In genomic region chr5:24387264-24388241, GRCm38 (mm10) we compare ENCODE assay signal across 9 mouse cellular contexts. TPM values are rescaled to one million over a fixed set of nuclear protein-coding genes. Genes with fewer than 3 reads are reported as not detected.
DNase-seq lines count a peak whose midpoint lies in the region; ATAC-seq and TF ChIP-seq lines count a peak whose summit lies in the region.
"Had no signal": no experiment of that assay in that cellular context is flagged by ENCODE, and none has a peak within 500 bp of the region (broad histone marks: within the 10 kb centered on the region; RNA-seq: fewer than 3 reads in every experiment).

No protein-coding gene starts in this region.

- no peaks in the 10 kb centered on the region for H3K36me3 ChIP-seq in hindbrain, postnatal 0 days (ENCODE audit: insufficient read depth, low read length)

- no peaks in the 10 kb centered on the region for H3K9me3 ChIP-seq in hindbrain, postnatal 0 days (ENCODE audit: low read length)

- H3K4me1 ChIP-seq in hindbrain, postnatal 0 days (ENCODE audit: insufficient read depth, low read length), result peaks cover 24% of the 10 kb centered on the region

- H3K27ac ChIP-seq in hindbrain, postnatal 0 days, result peak overlapping the region; percentile 51; the same call in 1 of the 2 replicates
- H3K27ac ChIP-seq in left cerebral cortex, adult 2 months, result no peak overlapping the region

- H3K9ac ChIP-seq in hindbrain, postnatal 0 days (replicated peaks; ENCODE audit: low read length), result peak overlapping the region; percentile 60

- intact Hi-C loops in left cerebral cortex, adult 2 months (cut with DNase I), result loop anchor here (5.0 kb wide), 1 partner anchor 220 kb away; no protein-coding TSS in a partner anchor

- WGBS in hindbrain, postnatal 0 days, result 2% methylated on average over 73 of the region's 73 CpGs

- peak; percentile 78 for DNase-seq in R1 (ENCODE audit: low read depth, low spot score)
- DNase-seq in cerebellum, adult 9-10 months, result peak; percentile 48
- peak; percentile 58 to 77 for DNase-seq in frontal cortex, postnatal 36 days (ENCODE audit: low spot score in 2 of 2)
- DNase-seq in hindbrain, postnatal 0 days (ENCODE audit: low spot score), result peak; percentile 87
- DNase-seq in left cerebral cortex, adult 2 months (ENCODE audit: extremely low spot score in 1 of 2, low spot score in 2 of 2), result peak; percentile 59 to 68
- DNase-seq in lung, postnatal 25 days (ENCODE audit: low spot score), result peak; percentile 47
- peak; percentile 65 for DNase-seq in right cerebral cortex, postnatal 25 days
- no peak for DNase-seq in spleen, postnatal 36 days (ENCODE audit: low spot score in 2 of 2)

- H3K27me3 ChIP-seq in hindbrain, postnatal 0 days (ENCODE audit: insufficient read depth, low read length), result no peaks in the 10 kb centered on the region

- H3K4me3 ChIP-seq in hindbrain, postnatal 0 days (ENCODE audit: low read length), result peak overlapping the region; percentile 47
- peak overlapping the region; percentile 52 for H3K4me3 ChIP-seq in left cerebral cortex, adult 2 months

- peak; percentile 55 for ATAC-seq in hindbrain, postnatal 0 days

- peak overlapping the region; percentile 97 for H3K4me2 ChIP-seq in hindbrain, postnatal 0 days (ENCODE audit: low read depth, low read length)

- TF ChIP-seq CTCF in hindbrain, postnatal 0 days (IDR thresholded peaks at IDR 0.05; ENCODE audit: low read depth), result peak; percentile 65
- peak; percentile 28 for TF ChIP-seq CTCF in left cerebral cortex, adult 2 months (IDR thresholded peaks at IDR 0.05)

RNA-seq across cellular contexts. Expression of gene Atg9b, which starts 4.4 kb away (rescaled TPM):
- total RNA-seq in hindbrain, postnatal 0 days (2014; rRNA removed), result 8.8 and 9.8 TPM in 2 replicates
- polyA plus RNA-seq in hindbrain, postnatal 0 days (2015; fragmentation: Nextera tagmentation; extraction: Ambion mirVana), result 5.1 and 6.1 TPM in 2 replicates
- 1 to 10 TPM; 4.0 to 4.2 TPM for total RNA-seq in left cerebral cortex, adult 2 months (2021)

RNA-seq across cellular contexts. Expression of gene Abcb8, which starts 5.9 kb away (rescaled TPM):
- total RNA-seq in hindbrain, postnatal 0 days (2014; rRNA removed), result 63.2 and 90.6 TPM in 2 replicates
- 41.9 and 43.5 TPM in 2 replicates for polyA plus RNA-seq in hindbrain, postnatal 0 days (2015; fragmentation: Nextera tagmentation; extraction: Ambion mirVana)
- total RNA-seq in left cerebral cortex, adult 2 months (2021), result 10 to 100 TPM; 45.3 to 54.9 TPM

RNA-seq across cellular contexts. Expression of gene Nos3, which starts 22.9 kb away (rescaled TPM):
- 8.7 and 13.3 TPM in 2 replicates for total RNA-seq in hindbrain, postnatal 0 days (2014; rRNA removed)
- 7.2 and 7.4 TPM in 2 replicates for polyA plus RNA-seq in hindbrain, postnatal 0 days (2015; fragmentation: Nextera tagmentation; extraction: Ambion mirVana)
- total RNA-seq in left cerebral cortex, adult 2 months (2021), result 1 to 10 TPM; 8.8 to 9.3 TPM
- total RNA-seq: hematopoietic stem cell, adult 5-6 weeks had no signal

RNA-seq across cellular contexts. Expression of gene Asic3, which starts 25.6 kb away (rescaled TPM):
- 0.37 and 1.9 TPM in 2 replicates for total RNA-seq in hindbrain, postnatal 0 days (2014; rRNA removed)
- polyA plus RNA-seq in hindbrain, postnatal 0 days (2015; fragmentation: Nextera tagmentation; extraction: Ambion mirVana), result 0.58 and 1.3 TPM in 2 replicates
- under 1 TPM in 1 of 2 experiments, not detected in 1; 0.36 TPM for total RNA-seq in left cerebral cortex, adult 2 months (2021)
- total RNA-seq: hematopoietic stem cell, adult 5-6 weeks had no signal

RNA-seq across cellular contexts. Expression of gene Cdk5, which starts 35.8 kb away (rescaled TPM):
- total RNA-seq in hindbrain, postnatal 0 days (2014; rRNA removed), result 81.0 and 87.7 TPM in 2 replicates
- 151 and 158 TPM in 2 replicates for polyA plus RNA-seq in hindbrain, postnatal 0 days (2015; fragmentation: Nextera tagmentation; extraction: Ambion mirVana)
- 100 to 1,000 TPM; 118 to 129 TPM for total RNA-seq in left cerebral cortex, adult 2 months (2021)

Comparison
In these comparisons a context has a peak if more than half of its experiments do, and no peak if none do; other contexts are left out.
1. DNase-seq: peak in R1 (single experiment), cerebellum, adult 9-10 months (single experiment), frontal cortex, postnatal 36 days (2 of 2), hindbrain, postnatal 0 days (single experiment), left cerebral cortex, adult 2 months (2 of 2), lung, postnatal 25 days (single experiment) and right cerebral cortex, postnatal 25 days (single experiment); none in spleen, postnatal 36 days (0 of 2).